Mouse (Mus musculus) left cerebral cortex, postnatal 14 days (tissue): ENCODE data around the gene Pds5a. TPM values are rescaled to one million over a fixed set of nuclear protein-coding genes. Genes with fewer than 3 reads are reported as not detected.
"Not testable (repeated sequence)": the region's sequence is repeated elsewhere in the genome, so short reads cannot be mapped to it uniquely, and the experiment has no call there.

Experiments
- DNase-seq, 2 experiments: peaks; one replicate each; pipeline ENCODE4 v3.0.0; 2021 to 2022; ENCODE audit warnings: low spot score in 2 of 2, mixed read lengths in 1 of 2
- intact Hi-C: fragments of 180-260 bp; cut with DNase I; formaldehyde crosslinking; loops from one replicate; pipeline ENCODE4 v1.15.1; 2025
- total RNA-seq, 2 experiments: library from RNA; stranded (reverse); gene quantifications; 2 replicates each; pipeline ENCODE4 v1.2.3; 2021

Gene Pds5a
- total RNA-seq, 2 experiments from 2014 or later, result 67.8 to 68.9 TPM

GRCm38 (mm10) chr5:65698759-65699136, 675 bp upstream of the Pds5a start:
- intact Hi-C loops, result loop anchor here (5.0 kb wide), 1 partner anchor 296 kb away; no protein-coding TSS in a partner anchor

GRCm38 (mm10) chr5:65697486-65697835, 612 bp downstream of the Pds5a start:
- DNase-seq, result peak in 1 of 2 experiments; percentile 18
- intact Hi-C loops, result loop anchor here (2.0 to 5.0 kb wide), 3 partner anchors 161 to 295 kb away; partner anchors contain the start of genes Gm43552, Smim14 and Ube2k

More at GRCm38 (mm10) chr5:65698759-65699136, 675 bp upstream of the Pds5a start:
- no peak for DNase-seq

GRCm38 (mm10) chr5:65696821-65697485, 1.1 kb downstream of the Pds5a start:
- peak; percentile 68 to 70 for DNase-seq
- intact Hi-C loops, result loop anchor here (2.0 to 5.0 kb wide), 3 partner anchors 160 to 295 kb away; partner anchors contain the start of genes Gm43552, Smim14 and Ube2k

GRCm38 (mm10) chr5:65694076-65694475, 4.0 kb downstream of the Pds5a start:
- DNase-seq, intact Hi-C loops: not testable (repeated sequence)

- no peak for DNase-seq
Observed at GRCm38 (mm10) chr5:65693018-65693417, 5.1 kb downstream of the Pds5a start.

GRCm38 (mm10) chr5:65688806-65689205, 9.3 kb downstream of the Pds5a start:
- no peak for DNase-seq
- intact Hi-C loops, result no loop called here

More at GRCm38 (mm10) chr5:65693018-65693417, 5.1 kb downstream of the Pds5a start:
- intact Hi-C loops, result no loop called here

- intact Hi-C loops, result no loop called here
- DNase-seq, result no peak
Observed at GRCm38 (mm10) chr5:65686806-65687205, 11.3 kb downstream of the Pds5a start.

- intact Hi-C loops, result no loop called here
Observed at GRCm38 (mm10) chr5:65678826-65679225, 19.2 kb downstream of the Pds5a start.

GRCm38 (mm10) chr5:65672162-65672561, 25.9 kb downstream of the Pds5a start:
- DNase-seq, result no peak
- intact Hi-C loops, result no loop called here

More at GRCm38 (mm10) chr5:65678826-65679225, 19.2 kb downstream of the Pds5a start:
- DNase-seq, result peak in 1 of 2 experiments; percentile 24

- DNase-seq, result no peak
- intact Hi-C loops, result no loop called here
Observed at GRCm38 (mm10) chr5:65667644-65668043, 30.4 kb downstream of the Pds5a start.

GRCm38 (mm10) chr5:65665370-65665769, 32.7 kb downstream of the Pds5a start:
- peak in 1 of 2 experiments; percentile 5 for DNase-seq
- intact Hi-C loops, result no loop called here

- no peak for DNase-seq
- intact Hi-C loops, result no loop called here
Observed at GRCm38 (mm10) chr5:65661958-65662357, 36.1 kb downstream of the Pds5a start.

- intact Hi-C loops, result no loop called here
- DNase-seq, result no peak
Observed at GRCm38 (mm10) chr5:65653786-65654185, 44.3 kb downstream of the Pds5a start.

- no peak for DNase-seq
- intact Hi-C loops, result loop anchor here (10.0 kb wide), 1 partner anchor 234 kb away; no protein-coding TSS in a partner anchor
Observed at GRCm38 (mm10) chr5:65638896-65639295, 59.2 kb downstream of the Pds5a start.

- no peak for DNase-seq
- intact Hi-C loops, result no loop called here
Observed at GRCm38 (mm10) chr5:65624340-65624739, 73.7 kb downstream of the Pds5a start.

- DNase-seq, result no peak
- intact Hi-C loops, result no loop called here
Observed at GRCm38 (mm10) chr5:65613152-65613924, 84.7 kb downstream of the Pds5a start.

GRCm38 (mm10) chr5:65610541-65610940, 87.5 kb downstream of the Pds5a start:
- DNase-seq, result no peak

GRCm38 (mm10) chr5:65609769-65610168, 88.3 kb downstream of the Pds5a start:
- intact Hi-C loops, result no loop called here
- no peak for DNase-seq

More at GRCm38 (mm10) chr5:65610541-65610940, 87.5 kb downstream of the Pds5a start:
- intact Hi-C loops, result no loop called here

- no peak for DNase-seq
Observed at GRCm38 (mm10) chr5:65606820-65607219, 91.3 kb downstream of the Pds5a start.

GRCm38 (mm10) chr5:65599681-65600080, 98.4 kb downstream of the Pds5a start:
- DNase-seq, result no peak
- intact Hi-C loops, result no loop called here

More at GRCm38 (mm10) chr5:65606820-65607219, 91.3 kb downstream of the Pds5a start:
- intact Hi-C loops, result no loop called here
